Mouse (Mus musculus): ENCODE results near the gene Wdfy2.

GRCm38 (mm10) chr14:62894924-62895840 lies 57.7 kb downstream of the Wdfy2 start:
- TF ChIP-seq CTCF (IDR thresholded peaks at IDR 0.05; ENCODE audit: extremely low read depth, insufficient read depth, low read length): no peak
- TF ChIP-seq POLR2A (IDR thresholded peaks at IDR 0.05; ENCODE audit: extremely low read depth, insufficient read depth, low read length): no peak

Data from cortical plate, adult 2 months (tissue).